Mouse (Mus musculus) spleen, adult 2 months (tissue): ENCODE measurements around the gene Tax1bp1.

ENCODE experiments used
- CTCF ChIP-seq: fragments of 200-500 bp; IDR thresholded peaks from 2 replicates; pipeline ENCODE4 v1.5.1; 2011; ENCODE audit warnings: mild to moderate bottlenecking, inconsistent platforms; ENCODE audit not compliant: insufficient read depth, insufficient read length, insufficient replicate concordance; ENCODE audit errors: extremely low read depth
- POLR2A ChIP-seq: fragments of 200-500 bp; IDR thresholded peaks from 2 replicates; pipeline ENCODE4 v1.6.1; 2011; ENCODE audit warnings: low read depth, low read length, inconsistent platforms

- no peak for TF ChIP-seq POLR2A
- no peak for TF ChIP-seq CTCF
Measured at GRCm38 (mm10) chr6:52765206-52765605, 51.7 kb downstream of the Tax1bp1 start.
